21 mouse cellular contexts compared by ENCODE assay signal in the genomic region with DNA sequence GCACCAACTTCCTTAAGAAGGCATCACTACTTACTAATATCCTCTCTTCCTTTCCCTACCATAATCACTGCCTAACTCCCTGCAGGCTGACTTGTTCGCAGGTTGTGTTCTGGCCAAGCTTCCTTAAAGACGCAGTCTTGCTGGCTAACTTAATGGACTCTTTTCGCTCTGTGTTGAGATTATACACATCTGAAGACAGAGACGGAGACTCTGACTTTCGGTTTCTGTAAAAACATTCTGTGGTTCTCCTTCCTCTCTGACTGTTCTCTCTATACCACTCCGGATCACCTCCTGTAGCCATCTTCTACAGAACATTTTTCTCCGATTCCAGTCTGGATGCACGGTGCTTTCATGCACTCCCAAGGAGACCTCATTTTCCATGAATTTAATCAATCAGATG.
"Had no signal": no experiment of that assay in that cellular context is flagged by ENCODE, and none has a peak within 500 bp of the region (broad histone marks: within the 10 kb centered on the region; RNA-seq: fewer than 3 reads in every experiment).

No protein-coding gene starts in this region.

- H3K36me3 ChIP-seq: limb, embryonic 12.5 days; limb, embryonic 15.5 days; lung, embryonic 15.5 days; midbrain, embryonic 10.5 days; midbrain, embryonic 13.5 days had no signal

- H3K27ac ChIP-seq: limb, embryonic 12.5 days; liver, embryonic 14.5 days; lung, embryonic 15.5 days; midbrain, embryonic 10.5 days; midbrain, embryonic 13.5 days; stomach, postnatal 0 days had no signal

- H3K9me3 ChIP-seq: limb, embryonic 12.5 days; limb, embryonic 15.5 days; lung, embryonic 15.5 days; midbrain, embryonic 10.5 days; midbrain, embryonic 13.5 days had no signal

- H3K27me3 ChIP-seq: limb, embryonic 12.5 days; limb, embryonic 15.5 days; lung, embryonic 15.5 days; megakaryocyte, embryonic 14.5 days; midbrain, embryonic 13.5 days had no signal

- H3K4me3 ChIP-seq: limb, embryonic 12.5 days; limb, embryonic 15.5 days; lung, embryonic 15.5 days; megakaryocyte, embryonic 14.5 days; midbrain, embryonic 10.5 days; midbrain, embryonic 13.5 days had no signal

- DNase-seq: kidney, adult 2 months; kidney, postnatal 14 days; kidney, postnatal 4 days; left cerebral cortex, postnatal 4 days; lung, adult 18-20 months; lung, postnatal 10 days; lung, postnatal 36 days; right cerebral cortex, adult 18-20 months; right cerebral cortex, postnatal 14 days; right cerebral cortex, postnatal 4 days; thymus, adult 2 months; thymus, postnatal 25 days had no signal

- H3K4me1 ChIP-seq: megakaryocyte, embryonic 14.5 days; midbrain, embryonic 13.5 days had no signal

- ATAC-seq: midbrain, embryonic 13.5 days; midbrain, embryonic 16.5 days had no signal
